Mouse (Mus musculus) hindbrain, embryonic 12.5 days (tissue): ENCODE results near the gene Fsip1. TPM values are rescaled to one million over a fixed set of nuclear protein-coding genes. Genes with fewer than 3 reads are reported as not detected.

ENCODE experiments used
- ATAC-seq: fragments of 200-750 bp; cut with Nextera tagmentation; 2 replicates; pipeline ENCODE4 v1.8.0; 2017; ENCODE audit warnings: moderate TSS enrichment; ENCODE audit not compliant: low FRiP score
- H3K27ac ChIP-seq: fragments of 300-500 bp; sonication (generic); 2 replicates; pipeline ENCODE4 v1.5.1; 2016; ENCODE audit warnings: mild to moderate bottlenecking
- H3K27me3 ChIP-seq: fragments of 300-500 bp; sonication (generic); 2 replicates; pipeline ENCODE4 v1.6.1; 2016; ENCODE audit warnings: mild to moderate bottlenecking
- H3K36me3 ChIP-seq: fragments of 300-500 bp; sonication (generic); 2 replicates; pipeline ENCODE4 v1.6.1; 2016; ENCODE audit warnings: mild to moderate bottlenecking
- H3K4me1 ChIP-seq: fragments of 300-500 bp; sonication (generic); 2 replicates; pipeline ENCODE4 v1.6.1; 2016
- H3K4me2 ChIP-seq: fragments of 300-500 bp; sonication (generic); replicated peaks from 2 replicates; pipeline ENCODE4 v1.6.1; 2016; ENCODE audit warnings: mild to moderate bottlenecking
- H3K4me3 ChIP-seq: fragments of 300-500 bp; sonication (generic); 2 replicates; pipeline ENCODE4 v1.5.1; 2016; ENCODE audit warnings: mild to moderate bottlenecking
- H3K9ac ChIP-seq: fragments of 300-500 bp; sonication (generic); 2 replicates; pipeline ENCODE4 v1.6.1; 2016; ENCODE audit warnings: mild to moderate bottlenecking, moderate library complexity
- H3K9me3 ChIP-seq: fragments of 300-500 bp; sonication (generic); replicated peaks from 2 replicates; pipeline ENCODE4 v1.6.1; 2016; ENCODE audit warnings: mild to moderate bottlenecking
- WGBS: fragments of 180-500 bp; shearing (Covaris S2); methylation state at CpG from one replicate; pipeline ENCODE4 v1.1.7; 2016; 5-methylcytosine and 5-hydroxymethylcytosine counted together
- polyA plus RNA-seq: library from polyadenylated mRNA; unstranded; fragments of >200 nt; fragmentation: Nextera tagmentation; extraction: Ambion mirVana; gene quantifications from 2 replicates; pipeline ENCODE4 v1.2.1, GENCODE M21; 2016

Gene Fsip1
- polyA plus RNA-seq, 1 experiment from 2014 or later: 2.5 TPM

GRCm38 (mm10) chr2:118248016-118248415 lies 8.8 kb downstream of the Fsip1 start:
- Histone ChIP-seq H3K4me1 (0 out of 2 replicates have a peak, but pooled peaks cover 2% of the 10 kb centered on the region), H3K4me3 (no peak overlapping the region), H3K36me3 (no peaks in the 10 kb centered on the region), H3K9ac (no peak overlapping the region), H3K27ac (no peak overlapping the region), H3K9me3 (no peaks in the 10 kb centered on the region), H3K4me2 (no peak overlapping the region), H3K27me3 (no peaks in the 10 kb centered on the region)
- WGBS: 60% methylated on average over 2 of the region's 2 CpGs
- ATAC-seq: no peak

DNA sequence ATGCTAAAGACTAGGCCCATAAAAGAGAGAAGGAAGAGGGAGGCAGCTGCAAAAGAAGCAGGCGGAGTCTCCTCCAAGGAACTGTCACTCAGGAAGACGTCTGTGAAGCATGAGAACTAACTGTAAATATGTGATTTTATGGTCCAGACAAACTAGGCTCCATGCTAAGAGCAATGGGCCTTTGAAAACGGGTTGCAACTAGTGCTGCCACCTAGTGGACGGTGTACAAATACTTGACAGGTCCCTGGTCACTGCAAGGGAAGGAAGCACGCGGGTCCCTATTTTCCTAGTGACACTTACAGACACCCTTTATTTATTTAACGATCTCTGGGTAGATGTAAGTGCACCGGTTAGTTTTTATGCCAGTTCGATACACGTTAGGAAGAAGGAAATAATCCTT lies 10.9 kb downstream of the Fsip1 start:
- Histone ChIP-seq H3K9me3 (no peaks in the 10 kb centered on the region), H3K36me3 (no peaks in the 10 kb centered on the region), H3K4me2 (no peak overlapping the region), H3K27me3 (no peaks in the 10 kb centered on the region), H3K27ac (no peak overlapping the region), H3K9ac (no peak overlapping the region), H3K4me3 (no peak overlapping the region), H3K4me1 (0 out of 2 replicates have a peak, but pooled peaks cover 2% of the 10 kb centered on the region)
- peak; percentile 85 for ATAC-seq
- WGBS: 16% methylated on average over 10 of the region's 10 CpGs

DNA sequence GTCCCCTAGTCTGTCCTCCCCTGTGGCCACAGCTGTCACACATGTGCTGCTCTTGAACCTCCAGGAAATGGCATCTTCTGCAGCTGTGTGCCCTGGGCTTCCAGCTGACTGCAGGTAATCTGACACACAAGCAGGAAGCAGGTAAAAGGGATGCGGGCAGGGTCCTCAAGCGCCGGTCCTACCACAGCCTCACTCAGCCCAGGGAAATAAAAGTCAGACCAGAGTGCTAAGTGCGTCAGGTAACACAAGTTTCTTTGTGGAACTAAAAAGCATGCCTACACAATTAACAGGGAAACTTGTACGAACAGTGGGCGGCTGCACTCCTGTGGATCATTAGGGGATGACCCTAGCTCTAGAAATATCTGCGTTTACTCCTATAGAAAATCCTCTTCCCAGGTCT lies 20.6 kb downstream of the Fsip1 start:
- H3K36me3 ChIP-seq: no peaks in the 10 kb centered on the region
- H3K9me3 ChIP-seq: no peaks in the 10 kb centered on the region
- no peaks in the 10 kb centered on the region for H3K27me3 ChIP-seq
- H3K4me3 ChIP-seq: no peak overlapping the region
- 74% methylated on average over 7 of the region's 7 CpGs for WGBS
- ATAC-seq: no peak
- no peak overlapping the region for H3K9ac ChIP-seq
- no peaks in the 10 kb centered on the region for H3K4me1 ChIP-seq
- H3K27ac ChIP-seq: no peak overlapping the region
- no peak overlapping the region for H3K4me2 ChIP-seq

DNA sequence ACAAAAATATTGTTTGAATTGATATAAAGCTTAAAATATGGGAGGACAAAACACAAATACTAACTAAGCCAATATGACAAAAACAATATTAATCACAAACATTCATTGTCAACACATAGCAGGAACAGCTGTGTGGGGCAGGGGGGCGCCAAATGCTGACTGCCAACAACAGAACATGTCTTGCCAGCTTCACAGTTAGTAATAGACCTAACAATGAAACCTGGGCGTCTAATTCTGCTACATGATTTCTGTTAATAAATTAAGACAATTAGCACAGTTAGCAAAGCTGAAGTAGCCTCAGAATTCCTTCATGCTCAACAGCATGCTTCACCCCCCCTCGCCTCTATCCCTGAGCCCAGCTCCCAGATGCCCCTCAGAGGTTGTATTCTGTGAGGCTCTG lies 21.2 kb downstream of the Fsip1 start:
- Histone ChIP-seq H3K9ac (no peak overlapping the region), H3K4me1 (no peaks in the 10 kb centered on the region), H3K4me2 (no peak overlapping the region), H3K27ac (no peak overlapping the region), H3K4me3 (no peak overlapping the region), H3K27me3 (no peaks in the 10 kb centered on the region), H3K36me3 (no peaks in the 10 kb centered on the region), H3K9me3 (no peaks in the 10 kb centered on the region)
- no peak for ATAC-seq
- WGBS: 83% methylated on average over 3 of the region's 3 CpGs

DNA sequence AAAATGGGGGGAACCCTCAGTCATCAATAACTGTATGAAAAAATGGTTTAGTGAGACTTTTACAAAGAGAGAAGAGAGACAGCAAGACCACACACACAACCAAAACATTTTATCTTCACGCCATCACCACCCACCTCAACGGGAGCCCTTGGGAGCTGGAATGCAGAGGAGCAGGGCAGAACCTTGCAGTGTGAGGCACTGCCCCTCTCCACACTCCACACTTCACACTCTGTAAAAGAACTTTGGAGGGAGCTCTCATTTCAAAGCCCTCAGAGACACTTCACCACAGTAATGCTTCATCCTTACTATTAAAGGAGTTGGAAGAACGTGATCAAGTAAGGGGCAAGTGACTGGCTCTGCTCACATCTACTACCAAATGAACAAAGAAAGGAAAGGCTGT lies 26.2 kb downstream of the Fsip1 start:
- H3K36me3 ChIP-seq: no peaks in the 10 kb centered on the region
- H3K27ac ChIP-seq: no peak overlapping the region
- H3K4me2 ChIP-seq: no peak overlapping the region
- no peak overlapping the region for H3K4me3 ChIP-seq
- no peaks in the 10 kb centered on the region for H3K4me1 ChIP-seq
- ATAC-seq: no peak
- no peaks in the 10 kb centered on the region for H3K9me3 ChIP-seq
- H3K9ac ChIP-seq: no peak overlapping the region
- whole genome bisulfite sequencing: 70% methylated on average over 3 of the region's 3 CpGs
- no peaks in the 10 kb centered on the region for H3K27me3 ChIP-seq

DNA sequence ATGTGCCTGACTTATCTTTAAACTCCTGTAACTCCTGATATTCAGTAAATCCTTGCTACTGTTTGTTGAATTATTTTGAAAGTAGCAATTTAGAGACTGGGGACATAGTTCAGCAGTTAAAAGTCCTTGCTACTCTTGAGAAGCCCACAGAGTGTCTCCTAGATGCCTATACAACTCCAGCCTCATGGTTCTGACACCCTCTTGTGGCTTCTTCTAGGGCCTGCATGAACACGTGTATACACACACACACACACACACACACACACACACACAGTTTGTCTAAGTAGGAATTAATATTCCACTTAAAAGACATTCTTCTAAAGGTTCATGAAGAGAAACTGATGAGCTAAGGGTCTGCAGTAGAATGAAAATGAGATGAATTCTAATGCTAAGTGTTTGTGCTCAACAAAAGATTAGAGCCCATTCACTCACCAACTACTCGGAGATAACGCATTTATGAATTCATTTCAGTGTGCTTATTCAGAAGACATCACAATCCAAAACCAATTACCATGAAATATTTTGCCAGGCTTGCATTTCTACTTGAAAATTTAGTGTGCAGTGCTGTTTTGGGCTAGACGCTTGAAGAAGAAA lies 28.2 kb downstream of the Fsip1 start:
- no peaks in the 10 kb centered on the region for H3K27me3 ChIP-seq
- no peak overlapping the region for H3K4me2 ChIP-seq
- no peak overlapping the region for H3K27ac ChIP-seq
- ATAC-seq: no peak
- H3K36me3 ChIP-seq: no peaks in the 10 kb centered on the region
- no peaks in the 10 kb centered on the region for H3K9me3 ChIP-seq
- 71% methylated on average over 4 of the region's 4 CpGs for WGBS
- H3K9ac ChIP-seq: no peak overlapping the region
- no peak overlapping the region for H3K4me3 ChIP-seq
- peaks cover 4% of the 10 kb centered on the region; the same call in 1 of the 2 replicates for H3K4me1 ChIP-seq

DNA sequence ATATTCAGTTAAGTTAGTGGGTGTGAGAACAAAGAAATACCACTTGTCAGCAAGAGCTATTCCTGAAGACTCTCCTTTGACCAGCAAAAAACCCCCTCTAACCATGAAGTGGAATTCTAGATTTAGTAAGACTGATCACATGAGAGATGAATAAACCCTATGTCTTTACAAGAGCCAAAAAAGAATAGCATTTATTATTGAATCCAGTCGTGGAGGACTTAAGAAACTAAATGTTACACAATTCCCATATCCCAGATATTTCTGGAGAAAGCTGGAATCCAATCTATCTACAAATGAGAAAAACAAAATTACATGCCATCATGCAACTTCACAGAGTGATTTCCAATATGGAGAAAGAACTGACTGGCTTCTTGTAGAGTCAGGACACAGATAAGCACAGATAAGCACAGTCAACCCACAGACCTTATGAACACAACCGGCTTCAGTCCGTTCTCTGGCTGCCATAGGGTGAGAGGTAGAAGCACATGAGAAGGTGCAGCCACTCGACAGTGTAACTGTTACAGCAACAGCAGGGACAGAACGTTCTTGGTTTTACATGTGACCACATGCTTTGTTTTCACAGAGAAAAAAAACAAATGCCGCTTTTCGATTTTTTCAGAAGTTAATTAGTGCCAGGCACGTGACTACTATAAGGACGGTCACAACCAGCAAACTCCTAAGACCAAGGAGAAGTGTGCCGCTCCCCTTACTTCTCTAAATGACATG lies 31.3 kb downstream of the Fsip1 start:
- Histone ChIP-seq H3K9ac (no peak overlapping the region), H3K27me3 (no peaks in the 10 kb centered on the region), H3K4me1 (peaks cover 4% of the 10 kb centered on the region; the same call in 1 of the 2 replicates), H3K9me3 (no peaks in the 10 kb centered on the region), H3K4me2 (no peak overlapping the region), H3K27ac (no peak overlapping the region), H3K36me3 (no peaks in the 10 kb centered on the region), H3K4me3 (no peak overlapping the region)
- 76% methylated on average over 10 of the region's 10 CpGs for WGBS
- no peak for ATAC-seq

DNA sequence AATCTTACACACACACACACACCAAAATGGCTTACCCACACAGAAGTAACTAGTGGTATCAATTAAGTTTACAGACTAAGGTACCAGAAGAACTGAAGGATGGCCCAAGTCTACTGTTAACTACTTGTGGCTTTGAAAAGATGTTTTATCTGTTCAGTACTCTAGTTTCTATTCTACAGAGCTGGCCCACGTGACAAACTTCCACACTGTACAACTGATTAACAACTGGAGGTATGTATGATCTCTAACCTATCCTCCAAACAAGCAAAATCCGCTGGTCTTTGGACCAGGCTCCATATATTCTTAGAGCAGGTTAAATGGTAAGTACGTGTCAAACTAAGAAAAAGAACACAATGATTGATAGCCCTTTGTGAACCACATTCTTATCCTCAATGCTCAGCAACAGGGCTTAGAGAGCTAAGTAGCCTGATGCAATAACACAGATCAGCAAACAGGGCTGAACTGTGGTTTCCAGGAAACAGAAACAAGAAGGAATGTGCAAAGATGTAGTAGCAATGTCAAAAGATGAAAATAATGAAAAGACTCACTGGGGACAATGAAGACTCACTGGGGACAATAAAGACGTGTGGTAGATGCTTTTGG lies 38.7 kb downstream of the Fsip1 start:
- no peak; the same call in 1 of the 2 replicates for ATAC-seq
- H3K9me3 ChIP-seq: no peaks in the 10 kb centered on the region
- H3K36me3 ChIP-seq: no peaks in the 10 kb centered on the region
- no peak overlapping the region for H3K9ac ChIP-seq
- H3K4me3 ChIP-seq: no peak overlapping the region
- no peaks in the 10 kb centered on the region for H3K27me3 ChIP-seq
- no peaks in the 10 kb centered on the region for H3K4me1 ChIP-seq
- no peak overlapping the region for H3K27ac ChIP-seq
- H3K4me2 ChIP-seq: no peak overlapping the region
- WGBS: 23% methylated on average over 4 of the region's 4 CpGs

- no peak overlapping the region for H3K27ac ChIP-seq
- peaks cover 11% of the 10 kb centered on the region for H3K4me1 ChIP-seq
- 82% methylated on average over 5 of the region's 5 CpGs for whole genome bisulfite sequencing
- ATAC-seq: no peak
- no peak overlapping the region for H3K4me3 ChIP-seq
- no peaks in the 10 kb centered on the region for H3K36me3 ChIP-seq
- no peaks in the 10 kb centered on the region for H3K27me3 ChIP-seq
- H3K9ac ChIP-seq: no peak overlapping the region
- no peak overlapping the region for H3K4me2 ChIP-seq
- H3K9me3 ChIP-seq: no peaks in the 10 kb centered on the region
Measured at GRCm38 (mm10) chr2:118209712-118210111, 47.1 kb downstream of the Fsip1 start.

DNA sequence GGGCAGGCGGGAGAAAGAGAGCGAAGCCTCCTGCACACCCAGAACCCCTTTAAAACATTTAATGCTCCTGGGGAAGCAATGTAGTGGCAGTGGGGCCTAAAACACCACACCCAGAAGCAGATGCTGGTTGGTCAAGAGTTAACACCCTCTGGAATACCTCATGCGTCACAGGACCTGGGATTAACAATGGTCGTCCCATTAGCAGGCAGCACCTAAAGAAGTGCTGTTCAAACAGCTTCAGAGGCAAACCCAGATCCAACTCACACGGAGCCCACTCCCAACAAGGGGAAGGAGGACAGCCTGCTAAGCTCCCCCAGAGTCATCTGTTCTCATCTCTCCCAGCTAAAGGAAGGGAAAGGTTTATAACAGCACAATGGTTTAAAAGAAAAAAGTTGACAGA lies 48.1 kb downstream of the Fsip1 start:
- ATAC-seq: no peak
- Histone ChIP-seq H3K9ac (no peak overlapping the region), H3K4me3 (no peak overlapping the region), H3K27me3 (no peaks in the 10 kb centered on the region), H3K27ac (no peak overlapping the region), H3K36me3 (no peaks in the 10 kb centered on the region), H3K4me2 (no peak overlapping the region), H3K9me3 (no peaks in the 10 kb centered on the region), H3K4me1 (peaks cover 21% of the 10 kb centered on the region)
- WGBS: 40% methylated on average over 5 of the region's 5 CpGs

DNA sequence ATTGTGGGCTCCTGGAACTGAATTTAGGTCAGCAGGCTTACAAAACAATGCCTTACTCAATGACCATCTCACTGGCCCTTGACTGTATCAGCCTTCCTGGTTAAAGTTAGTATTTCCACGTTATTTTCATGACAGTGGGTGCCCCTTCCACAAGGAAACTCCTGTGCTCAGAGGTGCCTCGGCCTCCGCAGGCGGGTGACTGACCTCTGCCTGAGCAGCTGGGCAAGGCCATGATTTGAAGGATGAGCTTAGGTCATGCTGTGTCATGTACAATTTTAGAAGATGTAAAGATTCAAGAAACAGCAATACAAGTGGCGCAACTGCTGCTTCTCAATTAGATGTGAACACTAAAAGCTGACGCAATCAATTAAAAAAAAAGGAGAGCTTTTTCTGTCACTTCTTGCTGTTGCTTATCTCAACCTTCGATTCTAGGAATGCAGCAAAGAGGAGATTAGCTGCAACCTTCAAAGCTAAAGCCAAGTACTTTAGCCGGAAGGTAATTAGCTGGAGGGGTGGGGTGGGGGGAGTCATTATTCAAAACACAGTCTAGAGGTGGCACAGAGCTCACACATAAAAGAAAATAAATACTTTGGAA lies 50.7 kb downstream of the Fsip1 start:
- WGBS: 41% methylated on average over 8 of the region's 8 CpGs
- H3K9ac ChIP-seq: no peak overlapping the region
- no peak overlapping the region for H3K4me3 ChIP-seq
- no peak for ATAC-seq
- no peak overlapping the region for H3K27ac ChIP-seq
- H3K9me3 ChIP-seq: no peaks in the 10 kb centered on the region
- H3K27me3 ChIP-seq: peaks cover 4% of the 10 kb centered on the region; the same call in 1 of the 2 replicates
- H3K4me2 ChIP-seq: no peak overlapping the region
- H3K4me1 ChIP-seq: peaks cover 39% of the 10 kb centered on the region
- H3K36me3 ChIP-seq: no peaks in the 10 kb centered on the region

GRCm38 (mm10) chr2:118204646-118205045 lies 52.1 kb downstream of the Fsip1 start:
- ATAC-seq: no peak
- Histone ChIP-seq H3K27me3 (peaks cover 4% of the 10 kb centered on the region; the same call in 1 of the 2 replicates), H3K27ac (peak overlapping the region; percentile 85), H3K9ac (no peak overlapping the region), H3K4me3 (no peak overlapping the region), H3K4me2 (peak overlapping the region; percentile 30; the same call in 1 of the 2 replicates), H3K4me1 (peaks cover 39% of the 10 kb centered on the region), H3K9me3 (no peaks in the 10 kb centered on the region), H3K36me3 (no peaks in the 10 kb centered on the region)
- WGBS: 67% methylated on average over 4 of the region's 4 CpGs
